Mouse (Mus musculus) adipocyte (in vitro differentiated cells): ENCODE data around the gene Fitm2.

Experiments
- DNase-seq: peaks from one replicate; pipeline ENCODE4 v3.0.0-alpha.2; 2016; ENCODE audit warnings: low spot score

Gene Fitm2

GRCm38 (mm10) chr2:163472466-163472851 lies at the start of gene Fitm2:
Fitm2 (minus strand) TSS chr2:163472629.
- DNase-seq: peak; percentile 97

GRCm38 (mm10) chr2:163506300-163507004 lies 34.0 kb upstream of the Fitm2 start, which contains the start of gene Hnf4a:
Hnf4a (plus strand) TSS chr2:163506808.
- no peak for DNase-seq

GRCm38 (mm10) chr2:163503191-163503590 lies 30.8 kb upstream of the Fitm2 start:
- peak; percentile 24 for DNase-seq

GRCm38 (mm10) chr2:163502219-163502618 lies 29.8 kb upstream of the Fitm2 start:
- DNase-seq: peak; percentile 64

- DNase-seq: no peak
Observed at GRCm38 (mm10) chr2:163494456-163494855, 22.0 kb upstream of the Fitm2 start.

GRCm38 (mm10) chr2:163493976-163494375 lies 21.5 kb upstream of the Fitm2 start:
- peak; percentile 74 for DNase-seq

GRCm38 (mm10) chr2:163493031-163493430 lies 20.6 kb upstream of the Fitm2 start:
- DNase-seq: no peak

GRCm38 (mm10) chr2:163492018-163492417 lies 19.6 kb upstream of the Fitm2 start, which contains the start of gene R3hdml:
R3hdml (plus strand) TSS chr2:163492318.
- no peak for DNase-seq

- no peak for DNase-seq
Observed at GRCm38 (mm10) chr2:163491351-163491750, 18.9 kb upstream of the Fitm2 start.

GRCm38 (mm10) chr2:163490656-163491055 lies 18.2 kb upstream of the Fitm2 start:
- no peak for DNase-seq

- no peak for DNase-seq
Observed at GRCm38 (mm10) chr2:163489725-163490291, 17.4 kb upstream of the Fitm2 start.

- DNase-seq: no peak
Observed at GRCm38 (mm10) chr2:163487360-163487759, 14.9 kb upstream of the Fitm2 start.

- no peak for DNase-seq
Observed at GRCm38 (mm10) chr2:163481539-163482029, 9.2 kb upstream of the Fitm2 start.

GRCm38 (mm10) chr2:163480191-163480825 lies 7.9 kb upstream of the Fitm2 start:
- DNase-seq: no peak

- peak; percentile 99 for DNase-seq
Observed at GRCm38 (mm10) chr2:163471710-163472465, 541 bp downstream of the Fitm2 start.

GRCm38 (mm10) chr2:163471136-163471535 lies 1.3 kb downstream of the Fitm2 start:
- DNase-seq: peak; percentile 93

- DNase-seq: no peak
Observed at GRCm38 (mm10) chr2:163469711-163470110, 2.7 kb downstream of the Fitm2 start.

GRCm38 (mm10) chr2:163468866-163469265 lies 3.6 kb downstream of the Fitm2 start:
- no peak for DNase-seq

GRCm38 (mm10) chr2:163467585-163467984 lies 4.8 kb downstream of the Fitm2 start:
- DNase-seq: no peak

GRCm38 (mm10) chr2:163466771-163467170 lies 5.7 kb downstream of the Fitm2 start:
- no peak for DNase-seq

- peak; percentile 67 for DNase-seq
Observed at GRCm38 (mm10) chr2:163464562-163464961, 7.9 kb downstream of the Fitm2 start.

GRCm38 (mm10) chr2:163463998-163464397 lies 8.4 kb downstream of the Fitm2 start:
- DNase-seq: peak; percentile 37
